Mouse (Mus musculus) liver, embryonic 14.5 days (tissue): Measurements from ENCODE around the gene Zfp646. TPM values are rescaled to one million over a fixed set of nuclear protein-coding genes. Genes with fewer than 3 reads are reported as not detected.

Experiments used
- ATAC-seq: fragments of 200-750 bp; cut with Nextera tagmentation; 2 replicates; pipeline ENCODE4 v1.8.0; 2017; ENCODE audit warnings: moderate number of reproducible peaks, mild to moderate bottlenecking, moderate library complexity; ENCODE audit not compliant: insufficient read depth
- DNase-seq, 3 experiments: peaks; one replicate each; pipeline ENCODE4 v3.0.0-alpha.2; 2012 to 2013; ENCODE audit warnings: low read depth in 3 of 3, low spot score in 3 of 3
- H3K27ac ChIP-seq: fragments of 300-500 bp; sonication (generic); 2 replicates; pipeline ENCODE4 v1.5.1; 2014; ENCODE audit warnings: moderate library complexity, mild to moderate bottlenecking, control low read depth, inconsistent platforms
- H3K27me3 ChIP-seq: fragments of 300-500 bp; sonication (generic); 2 replicates; pipeline ENCODE4 v1.6.1; 2014; ENCODE audit warnings: mild to moderate bottlenecking, low read length, moderate library complexity; ENCODE audit not compliant: control insufficient read depth, insufficient read depth
- H3K36me3 ChIP-seq: fragments of 300-500 bp; sonication (generic); replicated peaks from 2 replicates; pipeline ENCODE4 v1.6.1; 2014; ENCODE audit warnings: low read depth; ENCODE audit not compliant: control insufficient read depth, insufficient read depth
- H3K4me1 ChIP-seq, 2 experiments: fragments of 200-500 bp in 1 of 2; fragments of 300-500 bp in 1 of 2; sonication (generic) in 1 of 2; replicated peaks; 2 replicates each; pipeline ENCODE4 v1.6.1; 2012 to 2014; ENCODE audit warnings: antibody characterized with exemption in 1 of 2, inconsistent platforms in 1 of 2, low read length in 1 of 2; ENCODE audit not compliant: control insufficient read depth in 2 of 2, insufficient read depth in 2 of 2
- H3K4me2 ChIP-seq: fragments of 300-500 bp; sonication (generic); 2 replicates; pipeline ENCODE4 v1.6.1; 2014; ENCODE audit warnings: low read depth, mild to moderate bottlenecking, control low read depth, moderate library complexity
- H3K4me3 ChIP-seq, 2 experiments: fragments of 200-500 bp in 1 of 2; fragments of 300-500 bp in 1 of 2; sonication (generic) in 1 of 2; 2 replicates each; pipeline ENCODE4 v1.5.1; 2012 to 2014; ENCODE audit warnings: low read depth in 2 of 2, low read length in 2 of 2, mild to moderate bottlenecking in 2 of 2, control low read depth in 1 of 2, inconsistent platforms in 1 of 2, moderate library complexity in 1 of 2; ENCODE audit not compliant: insufficient read depth in 1 of 2
- H3K9ac ChIP-seq: fragments of 300-500 bp; sonication (generic); replicated peaks from 2 replicates; pipeline ENCODE4 v1.6.1; 2014; ENCODE audit warnings: mild to moderate bottlenecking, control low read depth, moderate library complexity
- H3K9me3 ChIP-seq: fragments of 300-500 bp; sonication (generic); 2 replicates; pipeline ENCODE4 v1.6.1; 2016; ENCODE audit warnings: low read length, mixed read lengths; ENCODE audit not compliant: control insufficient read depth
- CTCF ChIP-seq: IDR thresholded peaks from 2 replicates; pipeline ENCODE4 v1.5.1; 2016; ENCODE audit warnings: antibody characterized with exemption, low read depth, control low read depth
- EP300 ChIP-seq: IDR thresholded peaks from 2 replicates; pipeline ENCODE4 v1.6.1; 2016; ENCODE audit warnings: antibody characterized with exemption, low read depth
- WGBS: fragments of 180-500 bp; shearing (Covaris S2); extraction: QIAGEN DNeasy Blood & Tissue Kit; methylation state at CpG from one replicate; pipeline ENCODE4 v1.1.7; 2014; ENCODE audit not compliant: insufficient replicate concordance; 5-methylcytosine and 5-hydroxymethylcytosine counted together
- polyA plus RNA-seq, 2 experiments: library from polyadenylated mRNA; depleted of rRNA in 1 of 2; stranded (reverse) in 1 of 2; unstranded in 1 of 2; fragments of >200 nt; fragmentation: Nextera tagmentation in 1 of 2; extraction: Ambion mirVana in 1 of 2; gene quantifications; 2 replicates each; pipeline versions ENCODE4 v1.2.1 to v1.2.3; 2012 to 2014

Gene Zfp646
- polyA plus RNA-seq, 2 experiments: 4.6 to 6.7 TPM

DNA sequence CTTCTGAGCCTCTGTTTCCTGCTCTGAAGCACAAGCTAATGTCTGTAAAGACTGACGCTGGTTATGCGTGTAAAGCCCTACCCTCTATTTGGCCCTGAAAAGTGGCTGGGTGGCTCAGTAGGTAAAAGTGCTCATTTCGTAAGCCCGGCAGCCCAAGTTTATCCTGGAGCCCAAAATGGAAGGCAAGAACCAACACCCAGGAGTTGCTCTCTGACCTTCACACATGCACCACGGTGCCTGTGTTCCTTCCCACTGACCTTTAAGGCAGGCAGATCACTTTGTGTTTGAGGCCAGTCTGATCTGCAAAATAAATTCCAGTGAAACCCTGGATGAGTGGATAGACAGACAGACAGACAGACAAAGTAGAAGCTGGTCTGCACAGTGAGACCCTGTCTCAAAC lies 47.7 kb downstream of the Zfp646 start:
- DNase-seq: no peak
- 82% methylated on average over 5 of the region's 5 CpGs for WGBS
- no peaks in the 10 kb centered on the region for H3K27me3 ChIP-seq
- no peak overlapping the region for H3K4me3 ChIP-seq
- H3K9ac ChIP-seq: no peak overlapping the region
- peaks cover 0 to 7% of the 10 kb centered on the region in 2 experiments; a peak in 1 of 4 replicates for H3K4me1 ChIP-seq
- no peak overlapping the region for H3K4me2 ChIP-seq
- no peak for ATAC-seq
- TF ChIP-seq EP300: no peak
- no peak for TF ChIP-seq CTCF
- no peaks in the 10 kb centered on the region; the same call in none of the 2 replicates for H3K36me3 ChIP-seq
- no peaks in the 10 kb centered on the region for H3K9me3 ChIP-seq
- H3K27ac ChIP-seq: no peak overlapping the region

DNA sequence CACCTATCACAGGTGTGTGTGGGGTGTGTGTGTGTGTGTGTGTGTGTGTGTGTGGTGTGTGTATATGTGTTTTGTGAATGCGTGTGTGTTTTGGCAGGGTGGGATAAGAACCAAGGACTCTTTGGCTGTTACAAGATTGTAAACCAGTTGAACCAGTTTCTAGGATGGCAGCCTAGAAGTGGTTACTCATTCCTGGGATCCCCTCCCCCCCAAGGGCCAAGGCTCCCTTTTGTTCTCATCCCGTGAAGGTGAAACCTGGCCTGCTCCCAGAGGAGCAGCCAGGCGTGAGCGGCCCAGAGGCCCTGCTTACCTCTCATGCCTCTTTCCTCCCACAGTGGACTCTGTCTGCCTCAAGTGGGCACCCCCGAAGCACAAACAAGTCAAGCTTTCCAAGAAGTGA lies 49.2 kb downstream of the Zfp646 start:
- no peak for ATAC-seq
- H3K9ac ChIP-seq: no peak overlapping the region

DNA sequence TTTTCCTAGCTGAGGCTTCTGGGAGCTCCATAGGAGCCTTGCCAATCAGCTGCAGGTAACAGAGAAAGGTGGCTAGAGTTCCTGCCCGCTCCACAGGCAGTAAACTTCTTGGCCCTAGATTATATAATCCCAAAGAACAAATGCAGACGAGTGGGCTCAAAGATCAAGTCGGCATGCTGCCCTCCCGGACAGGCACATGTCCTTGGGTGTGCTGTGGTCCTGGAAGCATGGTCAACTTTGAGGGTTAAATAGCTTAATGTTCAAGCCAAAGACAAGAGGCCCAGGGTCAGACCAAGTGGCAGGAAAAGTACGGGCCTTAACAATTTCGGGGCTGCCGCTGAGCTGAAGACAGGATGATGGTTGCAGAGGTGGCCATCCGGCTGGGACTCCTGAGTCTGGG lies 50.0 kb downstream of the Zfp646 start:
- peaks cover 2 to 14% of the 10 kb centered on the region in 2 experiments; a peak in 3 of 4 replicates for H3K4me1 ChIP-seq
- TF ChIP-seq EP300 (no peak), CTCF (no peak)

More for the DNA sequence above, 49.2 kb downstream of the Zfp646 start:
- no peak for DNase-seq
- H3K4me2 ChIP-seq: no peak overlapping the region
- peaks cover 2 to 14% of the 10 kb centered on the region in 2 experiments; a peak in 3 of 4 replicates for H3K4me1 ChIP-seq
- H3K27ac ChIP-seq: no peak overlapping the region
- no peak for TF ChIP-seq EP300
- TF ChIP-seq CTCF: no peak
- WGBS: 66% methylated on average over 5 of the region's 5 CpGs
- no peaks in the 10 kb centered on the region for H3K9me3 ChIP-seq
- no peak overlapping the region for H3K4me3 ChIP-seq
- no peaks in the 10 kb centered on the region for H3K27me3 ChIP-seq
- no peaks in the 10 kb centered on the region; the same call in none of the 2 replicates for H3K36me3 ChIP-seq

DNA sequence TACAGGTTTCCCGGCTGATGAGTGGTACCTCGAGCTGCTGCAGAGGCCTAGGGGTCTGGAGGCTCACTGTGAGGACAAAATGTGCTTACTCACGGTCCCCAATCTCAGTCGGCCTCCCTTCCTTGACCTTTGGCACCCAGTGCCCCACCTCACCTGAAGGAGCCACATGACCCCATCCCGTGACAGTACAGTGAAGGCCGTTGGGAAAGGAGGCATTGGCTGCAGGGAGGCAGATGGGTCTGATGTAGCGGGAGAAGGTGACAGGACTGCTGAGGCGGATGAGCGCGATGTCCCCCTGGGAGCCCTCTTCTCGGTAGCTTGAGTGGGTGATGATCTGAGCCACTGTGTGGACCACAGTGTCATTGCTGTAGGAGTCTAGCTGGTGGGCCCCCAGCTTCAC lies 50.8 kb downstream of the Zfp646 start:
- no peaks in the 10 kb centered on the region for H3K27me3 ChIP-seq
- 78% methylated on average over 11 of the region's 11 CpGs for WGBS
- DNase-seq (no peak), ATAC-seq (no peak)
- H3K36me3 ChIP-seq: no peaks in the 10 kb centered on the region; the same call in none of the 2 replicates
- no peaks in the 10 kb centered on the region for H3K9me3 ChIP-seq
- H3K27ac ChIP-seq: no peak overlapping the region
- no peak overlapping the region for H3K4me3 ChIP-seq
- no peak for TF ChIP-seq CTCF
- no peak for TF ChIP-seq EP300
- H3K9ac ChIP-seq: no peak overlapping the region
- peaks cover 2 to 14% of the 10 kb centered on the region in 2 experiments; a peak in 3 of 4 replicates for H3K4me1 ChIP-seq
- no peak overlapping the region for H3K4me2 ChIP-seq

More for the DNA sequence above, 50.0 kb downstream of the Zfp646 start:
- Histone ChIP-seq H3K4me2 (no peak overlapping the region), H3K27me3 (no peaks in the 10 kb centered on the region), H3K36me3 (no peaks in the 10 kb centered on the region; the same call in none of the 2 replicates), H3K9me3 (no peaks in the 10 kb centered on the region), H3K27ac (no peak overlapping the region), H3K9ac (no peak overlapping the region), H3K4me3 (no peak overlapping the region)
- WGBS: 85% methylated on average over 8 of the region's 8 CpGs
- no peak for DNase-seq
- no peak for ATAC-seq

DNA sequence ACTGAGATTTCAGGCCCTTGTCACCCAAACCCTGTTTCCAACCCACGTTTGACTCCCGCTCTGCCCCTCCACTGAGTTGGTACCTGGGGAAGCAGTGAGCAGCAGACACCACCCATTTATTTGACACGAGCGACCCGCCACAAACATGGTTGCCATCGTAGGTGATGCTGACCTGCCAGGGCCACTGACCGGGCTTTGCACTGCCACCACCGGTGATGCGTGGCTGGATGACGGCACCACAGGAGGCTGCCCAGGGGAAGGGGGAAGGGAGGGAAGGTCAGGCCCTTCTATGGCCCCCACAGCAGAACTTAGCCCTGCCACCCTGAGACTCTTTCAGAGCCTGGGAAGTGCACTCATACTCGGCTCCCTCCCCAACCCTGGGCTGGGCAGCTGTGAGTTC lies 51.7 kb downstream of the Zfp646 start:
- TF ChIP-seq EP300: no peak
- TF ChIP-seq CTCF: no peak
- Histone ChIP-seq H3K27me3 (no peaks in the 10 kb centered on the region), H3K9ac (no peak overlapping the region), H3K4me3 (no peak overlapping the region), H3K9me3 (no peaks in the 10 kb centered on the region), H3K27ac (no peak overlapping the region), H3K36me3 (no peaks in the 10 kb centered on the region; the same call in none of the 2 replicates), H3K4me1 (peaks cover 2 to 7% of the 10 kb centered on the region in 2 experiments; a peak in 3 of 4 replicates), H3K4me2 (no peak overlapping the region)
- 82% methylated on average over 11 of the region's 11 CpGs for WGBS
- ATAC-seq (no peak), DNase-seq (no peak)
